Mouse (Mus musculus) left cerebral cortex, postnatal 10 days (tissue): Measurements from ENCODE around the gene Bloc1s2. TPM values are rescaled to one million over a fixed set of nuclear protein-coding genes. Genes with fewer than 3 reads are reported as not detected.

Source experiments
- total RNA-seq, 2 experiments: library from RNA; stranded (reverse); gene quantifications; 2 replicates each; pipeline ENCODE4 v1.2.3; 2021

Gene Bloc1s2
- total RNA-seq, 2 experiments from 2014 or later: 81.9 to 85.7 TPM

Other genes starting within 250 kb of the Bloc1s2 start
- gene Dnmbp, start 206.3 kb downstream of the Bloc1s2 start, total RNA-seq: 10 to 100 TPM in 1 of 2 experiments, 1 to 10 TPM in 1; 9.5 to 10.7 TPM
- gene Cpn1, start 159.9 kb downstream of the Bloc1s2 start, total RNA-seq: under 1 TPM; 0.21 to 0.24 TPM
- gene Cyp2c23, start 117.2 kb downstream of the Bloc1s2 start, total RNA-seq: under 1 TPM in 1 of 2 experiments, not detected in 1; 0.28 TPM
- 10 to 100 TPM; 22.8 to 26.4 TPM for gene Erlin1, start 76.7 kb downstream of the Bloc1s2 start, total RNA-seq
- gene Chuk, start 39.0 kb downstream of the Bloc1s2 start, total RNA-seq: 10 to 100 TPM; 46.7 to 49.6 TPM
- 10 to 100 TPM; 17.6 to 18.2 TPM for gene Cwf19l1, start 10.6 kb downstream of the Bloc1s2 start, total RNA-seq
- not detected for gene Pkd2l1, start 46.0 kb upstream of the Bloc1s2 start, total RNA-seq
- 1 to 10 TPM; 1.3 to 1.5 TPM for gene Scd3, start 56.8 kb upstream of the Bloc1s2 start, total RNA-seq
- 100 to 1,000 TPM; 603 to 619 TPM for gene Scd2, start 147.2 kb upstream of the Bloc1s2 start, total RNA-seq
- 1 to 10 TPM; 1.5 to 2.4 TPM for gene Scd4, start 186.6 kb upstream of the Bloc1s2 start, total RNA-seq